Mouse (Mus musculus) olfactory bulb, adult 2 months (tissue): ENCODE measurements at regions not wholly inside any gene's neighbourhood (a gene's known extent, or its start where the extent isn't known, plus 50 kb on each side); places are given as distances from the start of the nearest gene placed in this dataset.

ENCODE experiments used
- CTCF ChIP-seq: fragments of 200-500 bp; IDR thresholded peaks from 2 replicates; pipeline ENCODE4 v1.5.1; 2012; ENCODE audit warnings: low read depth, mild to moderate bottlenecking, low read length, moderate library complexity; ENCODE audit not compliant: insufficient read depth
- POLR2A ChIP-seq: fragments of 200-500 bp; IDR thresholded peaks from 2 replicates; pipeline ENCODE4 v1.6.1; 2012; ENCODE audit warnings: mild to moderate bottlenecking, low read depth, low read length, moderate library complexity; ENCODE audit not compliant: insufficient read depth

GRCm38 (mm10) chr14:9458856-9459255 lies 792.8 kb upstream of the 4930452B06Rik start:
- TF ChIP-seq CTCF, result no peak
- no peak for TF ChIP-seq POLR2A
